Mouse (Mus musculus) cerebellum, adult 9-10 months (tissue): ENCODE results near the gene Endov.

Source experiments
- DNase-seq: peaks from one replicate; pipeline ENCODE4 v3.0.0; 2022

Gene Endov

DNA sequence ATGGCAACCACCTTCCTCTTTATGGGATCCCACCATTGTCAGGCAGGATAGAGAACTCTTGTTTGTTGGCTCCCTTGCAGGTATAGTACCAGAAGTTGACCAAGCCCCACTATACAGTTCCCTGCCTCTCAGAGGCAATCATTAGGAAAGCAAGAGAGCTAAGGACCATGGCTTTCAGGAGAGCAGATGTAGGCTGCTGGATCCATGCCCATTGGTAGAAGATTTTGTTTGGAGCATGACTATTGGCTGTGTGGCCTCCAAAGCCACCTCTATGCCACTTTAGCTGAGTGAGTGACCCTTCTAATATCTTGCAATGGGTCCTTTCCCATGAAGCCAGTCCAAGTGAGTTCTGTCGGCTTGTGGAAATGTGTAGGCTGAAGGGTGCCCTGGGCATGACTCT is 28.2 kb downstream of the Endov start:
- no peak for DNase-seq

DNA sequence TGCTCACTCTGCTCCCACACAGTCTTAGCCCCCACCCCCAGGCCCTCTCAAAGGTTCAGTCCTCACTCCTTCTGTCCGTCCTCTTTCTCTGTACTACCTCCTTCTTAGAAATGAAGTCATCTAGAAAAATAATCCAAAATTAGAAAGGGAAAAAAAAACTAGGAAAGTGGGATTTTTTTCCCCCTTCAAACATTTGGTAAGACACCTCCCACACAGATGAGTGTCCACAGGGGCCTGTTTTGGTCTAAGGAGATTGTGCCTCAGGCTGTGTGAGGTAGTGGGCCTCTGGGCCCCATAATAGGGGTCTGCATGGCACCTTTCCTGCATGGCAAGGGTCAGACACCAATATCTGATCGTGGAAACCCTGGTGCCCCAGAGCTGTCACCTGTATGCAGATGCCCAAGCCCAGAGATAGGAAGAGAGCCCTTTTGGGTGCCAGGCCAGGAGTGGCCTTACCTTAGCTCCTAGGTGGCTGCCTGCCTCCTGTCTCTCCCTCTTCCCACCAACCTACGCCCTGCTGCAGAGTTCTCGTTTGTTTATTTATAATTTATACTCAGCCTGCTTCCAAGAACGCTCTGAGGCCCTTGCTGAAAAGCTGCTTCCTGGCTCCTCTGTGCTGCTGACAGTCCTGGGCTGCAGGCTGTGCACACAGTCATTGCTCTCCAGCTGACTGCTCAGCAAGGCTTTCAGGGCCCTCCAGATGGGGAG is 29.0 kb downstream of the Endov start:
- DNase-seq: no peak

DNA sequence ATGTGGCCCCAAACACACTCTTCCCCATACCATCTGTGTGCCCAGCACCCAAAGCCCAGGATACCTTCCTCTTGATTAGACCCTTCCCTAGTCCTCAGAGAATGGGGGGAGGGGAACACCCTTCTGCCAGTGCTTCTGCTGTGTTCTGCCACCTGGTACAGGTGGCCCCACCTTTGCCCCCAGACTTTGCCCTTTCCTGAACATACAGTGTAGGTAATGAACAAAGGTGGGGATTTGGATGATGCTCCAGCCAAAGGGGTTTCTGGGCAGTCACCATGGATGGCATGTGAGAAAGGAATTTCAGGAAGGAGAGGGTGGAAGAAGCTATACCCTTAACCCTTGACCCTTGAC is 29.5 kb downstream of the Endov start:
- no peak for DNase-seq

DNA sequence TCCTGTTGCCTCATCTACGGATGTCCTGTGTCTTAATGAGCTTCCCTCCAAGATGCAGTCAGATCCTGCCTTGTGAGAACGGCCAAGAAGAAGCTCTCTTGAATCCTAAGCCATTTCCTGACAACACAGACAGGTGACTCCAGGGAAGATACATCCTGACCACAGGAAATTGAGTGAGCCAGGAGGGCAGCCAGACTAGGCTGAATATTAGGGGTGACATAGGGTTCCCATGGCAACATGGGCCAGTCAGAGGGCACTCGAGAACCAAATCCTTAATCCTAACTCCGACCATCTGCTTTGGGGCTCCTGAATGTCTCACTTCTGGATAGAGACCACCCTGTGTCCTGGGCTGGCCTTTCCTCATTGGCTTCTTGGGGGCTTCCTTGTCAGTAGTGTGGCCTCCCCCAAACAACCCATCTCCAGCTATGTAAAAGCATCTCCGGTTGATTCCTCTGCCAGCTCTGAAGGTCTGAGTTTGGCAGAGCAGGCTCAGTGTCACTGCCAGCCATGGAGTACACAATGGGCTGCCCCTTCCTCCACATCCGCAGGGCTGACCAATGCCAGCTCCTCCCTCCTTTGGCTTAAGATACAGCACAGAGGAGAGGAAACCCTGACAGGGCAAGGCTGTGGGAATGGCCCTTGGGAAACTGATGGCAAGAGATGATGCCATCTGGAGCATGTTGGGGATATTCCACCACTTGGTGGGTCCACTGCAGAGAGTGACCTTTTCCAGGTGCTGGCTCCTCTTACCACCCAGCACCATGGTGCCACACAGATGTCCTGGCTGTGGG is 31.0 kb downstream of the Endov start:
- no peak for DNase-seq

DNA sequence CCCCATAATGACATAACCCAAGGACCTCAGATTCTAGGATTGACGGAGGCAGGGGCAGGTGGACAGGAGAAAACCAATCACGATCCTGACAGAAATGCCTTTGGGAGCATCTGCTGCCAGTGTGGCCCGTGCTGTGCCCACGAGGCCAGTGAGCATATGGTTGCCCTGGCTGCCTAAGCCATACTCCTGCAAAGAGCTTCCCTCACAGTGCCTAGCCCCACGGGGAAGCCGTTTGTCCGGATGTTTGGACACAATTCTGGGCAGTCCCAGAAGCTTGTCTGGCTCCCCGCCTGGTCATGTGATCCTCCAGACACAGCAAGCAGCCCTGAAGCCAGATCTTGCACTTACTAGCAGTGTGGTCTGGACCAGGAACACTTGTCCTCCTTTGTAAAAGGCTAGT is 31.6 kb downstream of the Endov start:
- peak; percentile 99 for DNase-seq

DNA sequence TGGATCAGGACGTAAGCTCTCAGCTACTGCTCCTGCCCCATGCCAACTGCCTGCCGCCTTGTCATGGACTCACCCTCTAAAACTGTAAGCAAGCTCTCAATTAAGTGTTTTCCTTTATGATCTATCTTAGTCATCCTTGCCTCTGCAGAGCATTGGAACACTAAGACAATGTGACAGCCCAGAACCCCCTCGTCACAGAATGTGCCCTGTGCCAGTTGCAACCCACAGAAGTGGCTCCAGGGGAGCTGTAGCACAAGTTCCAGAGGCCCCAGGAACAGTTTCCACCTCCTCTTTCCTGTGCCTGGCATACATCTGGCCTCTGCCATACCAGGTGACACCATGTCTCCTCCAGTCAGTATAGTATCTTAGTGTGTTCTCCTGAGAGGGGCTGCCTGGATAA is 32.2 kb downstream of the Endov start:
- no peak for DNase-seq

DNA sequence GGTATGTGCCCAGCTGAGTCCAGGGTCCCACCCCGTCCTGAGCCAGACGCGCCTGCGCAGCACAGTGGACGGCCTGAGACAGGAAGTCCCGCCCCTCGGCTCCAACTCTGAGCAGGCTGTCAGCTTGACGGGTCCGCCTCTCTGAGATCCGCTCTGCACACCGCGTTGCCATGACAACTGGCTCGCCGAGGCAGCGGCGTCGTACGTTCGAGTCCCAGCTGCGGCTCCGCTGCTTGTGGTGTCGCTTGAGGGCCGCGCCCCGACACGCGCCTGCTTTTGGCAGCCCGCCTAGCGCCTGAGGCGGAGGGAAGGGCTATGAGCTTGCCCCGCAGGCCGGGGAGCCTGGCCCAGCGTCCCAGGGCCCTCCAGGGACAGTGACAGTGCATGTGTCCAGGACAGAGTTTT is 33.4 kb downstream of the Endov start:
- DNase-seq: peak; percentile 70

DNA sequence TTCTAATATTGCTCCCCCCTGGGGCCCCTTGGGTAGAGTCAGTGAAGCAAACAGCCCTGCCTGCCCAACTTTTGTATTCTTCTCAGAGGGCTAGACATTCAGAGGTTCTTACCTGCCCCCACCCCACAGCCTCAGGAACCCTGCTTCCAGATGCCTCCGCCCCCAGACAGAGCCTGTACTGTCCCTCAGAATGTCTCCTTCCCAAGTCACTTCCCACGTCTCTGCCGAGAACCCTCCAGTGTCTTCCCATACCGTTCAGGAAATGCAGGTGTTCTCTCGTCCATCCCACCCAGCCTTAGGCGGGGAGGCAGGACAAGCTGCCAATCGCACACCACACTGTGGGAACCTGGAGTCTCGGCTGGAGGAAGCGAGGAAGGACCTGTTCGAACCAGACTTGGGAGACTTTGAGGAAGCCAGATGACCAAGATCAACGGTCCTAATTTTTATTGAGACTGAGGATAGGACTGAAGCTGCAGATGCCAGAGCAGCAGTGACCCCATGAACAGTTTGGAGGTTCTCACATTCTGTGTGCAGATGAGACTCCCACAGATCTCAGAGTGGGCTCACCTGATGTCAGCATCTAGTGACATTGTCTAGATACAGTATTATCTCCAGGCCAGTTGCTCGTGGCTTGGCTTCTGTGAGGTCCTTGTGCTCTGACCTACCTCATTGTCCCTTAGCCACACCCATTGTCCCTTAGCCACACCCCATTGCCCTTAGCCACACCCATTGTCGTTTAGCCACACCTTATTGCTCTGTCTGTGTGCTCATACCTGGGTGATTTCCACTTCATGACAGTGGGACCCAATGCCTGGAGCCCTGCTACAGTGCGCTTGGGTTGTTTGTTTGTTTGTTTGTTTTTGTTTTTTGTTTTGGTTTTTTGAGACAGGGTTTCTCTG is 35.2 kb downstream of the Endov start:
- DNase-seq: peak; percentile 55

DNA sequence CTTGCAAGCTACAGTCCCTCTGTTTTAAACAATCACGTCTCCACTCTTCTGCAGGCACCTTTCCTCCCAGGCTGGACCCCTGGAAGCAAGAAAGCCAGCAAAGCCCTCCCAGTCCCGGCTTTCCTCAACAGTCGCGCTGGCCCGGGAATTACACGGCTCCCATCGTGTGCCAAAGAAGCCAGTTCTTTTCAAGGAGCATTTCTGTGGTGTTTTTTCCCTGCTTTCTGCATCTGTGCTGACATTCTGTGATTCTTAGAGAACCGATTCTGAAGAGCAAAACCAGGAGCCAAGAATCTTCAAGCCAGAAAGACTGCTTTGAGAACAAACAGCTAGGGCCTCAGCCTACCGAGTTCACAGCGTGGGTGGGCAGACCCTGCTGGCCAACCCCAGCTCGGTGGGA is 37.8 kb downstream of the Endov start:
- DNase-seq: no peak

DNA sequence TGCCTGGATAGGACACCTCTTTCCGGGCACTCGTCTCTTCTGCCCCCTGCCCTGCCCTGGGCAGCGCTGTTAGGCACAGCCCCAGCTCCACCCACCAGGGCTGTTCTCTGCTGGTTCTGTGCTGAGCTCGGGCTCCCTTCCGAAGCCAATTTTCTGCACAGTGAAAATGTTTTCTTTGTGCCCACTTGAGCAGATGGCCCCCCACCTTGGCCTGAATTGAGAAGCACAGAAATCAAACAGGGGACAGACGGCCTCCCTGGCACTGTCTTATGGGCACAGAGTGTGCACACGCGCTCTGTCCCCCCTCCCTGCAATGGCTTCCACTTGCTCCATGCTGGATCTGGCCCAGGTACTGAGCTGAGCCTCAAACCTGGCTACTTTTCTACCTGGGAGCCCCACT is 41.3 kb downstream of the Endov start:
- DNase-seq: peak; percentile 91

DNA sequence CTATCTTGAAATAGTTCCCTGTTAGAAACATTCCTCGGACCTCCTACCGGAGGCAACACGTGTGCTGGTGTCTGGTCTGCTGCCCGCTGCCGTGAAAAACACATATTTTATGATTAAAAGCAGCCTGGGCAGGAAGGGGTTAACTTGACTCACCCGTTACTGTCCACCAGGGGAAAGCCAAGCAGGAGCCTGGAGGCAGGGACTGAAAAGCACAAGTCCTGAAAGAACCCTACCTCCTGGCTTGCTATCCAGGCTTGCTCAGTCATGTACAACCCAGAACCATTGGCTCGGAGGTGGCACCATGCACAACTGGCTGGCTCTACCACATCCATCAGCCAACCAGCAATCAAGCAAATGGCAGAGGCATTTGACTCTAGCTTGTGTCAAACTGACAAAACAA is 42.6 kb downstream of the Endov start:
- no peak for DNase-seq

DNA sequence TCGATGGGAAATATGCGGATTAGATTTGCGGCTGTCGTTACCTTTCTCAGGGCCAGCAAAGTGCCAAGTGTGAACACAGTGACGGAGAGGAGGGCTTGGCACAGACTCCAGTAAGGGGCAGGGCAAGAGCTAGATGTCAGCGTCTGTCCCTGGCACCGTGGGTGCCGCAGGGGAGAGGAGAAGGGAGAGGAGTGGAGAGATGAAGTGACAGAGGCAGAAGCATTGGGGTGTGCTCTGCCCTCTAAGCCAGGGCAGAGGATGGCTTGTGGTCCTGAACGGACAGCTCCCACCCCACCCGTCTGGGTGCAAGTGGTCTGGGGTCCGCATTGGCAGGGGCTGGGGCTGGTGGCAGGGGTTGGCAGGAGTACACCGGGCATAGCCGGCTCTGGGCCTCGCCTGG is 48.8 kb downstream of the Endov start:
- peak; percentile 77 for DNase-seq

DNA sequence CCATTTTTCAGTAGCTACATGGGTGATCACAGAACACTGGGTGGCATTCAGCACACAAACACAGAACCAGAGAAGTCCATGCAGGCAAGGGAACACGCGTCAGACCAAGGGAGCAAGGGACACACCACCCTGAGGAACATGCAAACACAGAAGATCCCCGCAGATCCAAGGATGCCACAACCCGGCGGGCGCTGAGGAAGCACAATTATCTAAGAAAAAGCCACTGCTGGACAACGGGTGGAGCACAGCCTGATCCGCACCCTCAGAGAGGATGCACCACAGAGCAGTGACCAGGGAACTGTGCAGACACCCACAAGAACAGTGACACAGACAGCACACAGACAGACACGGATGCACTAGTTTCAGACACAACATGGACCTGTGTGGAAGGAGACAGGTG is 49.4 kb downstream of the Endov start:
- no peak for DNase-seq

DNA sequence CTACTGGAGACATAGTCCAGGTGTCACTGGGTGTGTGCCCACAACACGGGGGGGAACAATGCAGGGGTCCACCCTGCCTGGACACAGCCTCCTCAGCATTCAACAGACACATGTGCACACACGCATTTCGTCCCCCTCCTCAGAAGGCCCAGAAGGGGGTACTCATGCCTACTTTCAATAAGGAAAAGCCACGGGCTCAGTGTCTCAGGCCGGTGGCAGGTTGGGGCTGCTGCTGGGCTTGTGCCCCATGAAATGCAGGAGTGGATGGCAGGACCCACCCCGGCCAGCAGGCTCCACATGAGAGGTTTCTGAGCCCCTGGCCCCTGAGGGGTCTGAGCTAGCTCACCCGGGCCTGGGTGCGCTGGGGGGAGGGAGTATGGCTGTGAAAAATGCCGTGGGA is 49.9 kb downstream of the Endov start:
- DNase-seq: no peak

DNA sequence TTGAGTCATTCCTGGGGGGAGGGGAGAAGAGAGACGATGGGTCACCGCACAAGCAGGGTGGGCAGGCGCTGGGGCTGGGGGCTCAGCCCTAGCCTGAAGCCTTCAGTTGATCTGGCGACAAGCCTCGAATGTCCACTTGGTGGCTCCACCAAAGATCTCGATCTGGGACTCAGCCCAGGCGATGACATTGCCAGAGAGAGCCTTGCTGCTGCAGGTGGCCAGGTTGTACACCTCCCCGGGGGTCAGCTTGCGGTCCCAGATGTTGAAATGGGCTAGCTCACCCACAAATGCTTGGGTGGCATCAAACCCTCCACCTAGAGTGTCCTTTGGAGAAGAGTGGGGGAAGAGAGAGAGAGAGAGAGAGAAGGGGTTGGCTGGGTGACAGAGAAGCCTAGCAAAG is 51.2 kb downstream of the Endov start:
- peak; percentile 77 for DNase-seq

DNA sequence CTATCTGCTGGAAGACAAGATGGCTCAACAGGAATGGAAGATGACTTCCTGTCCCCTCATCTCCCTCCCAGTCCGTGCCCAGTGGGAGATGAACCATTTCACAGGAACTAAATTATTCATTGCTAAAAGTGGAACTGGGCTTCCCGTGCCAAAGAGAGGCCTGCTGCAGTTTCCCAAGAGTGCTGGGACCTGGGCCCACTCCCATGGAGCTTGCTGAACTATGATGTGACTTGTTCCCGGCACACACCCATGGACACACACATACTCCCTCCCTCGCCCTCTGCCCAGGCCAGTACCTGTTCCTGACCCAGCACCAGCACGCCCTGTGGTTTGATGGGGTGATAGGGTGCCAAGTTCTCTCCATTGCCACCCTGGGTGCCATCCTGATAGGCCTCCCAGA is 51.7 kb downstream of the Endov start:
- DNase-seq: peak; percentile 84

DNA sequence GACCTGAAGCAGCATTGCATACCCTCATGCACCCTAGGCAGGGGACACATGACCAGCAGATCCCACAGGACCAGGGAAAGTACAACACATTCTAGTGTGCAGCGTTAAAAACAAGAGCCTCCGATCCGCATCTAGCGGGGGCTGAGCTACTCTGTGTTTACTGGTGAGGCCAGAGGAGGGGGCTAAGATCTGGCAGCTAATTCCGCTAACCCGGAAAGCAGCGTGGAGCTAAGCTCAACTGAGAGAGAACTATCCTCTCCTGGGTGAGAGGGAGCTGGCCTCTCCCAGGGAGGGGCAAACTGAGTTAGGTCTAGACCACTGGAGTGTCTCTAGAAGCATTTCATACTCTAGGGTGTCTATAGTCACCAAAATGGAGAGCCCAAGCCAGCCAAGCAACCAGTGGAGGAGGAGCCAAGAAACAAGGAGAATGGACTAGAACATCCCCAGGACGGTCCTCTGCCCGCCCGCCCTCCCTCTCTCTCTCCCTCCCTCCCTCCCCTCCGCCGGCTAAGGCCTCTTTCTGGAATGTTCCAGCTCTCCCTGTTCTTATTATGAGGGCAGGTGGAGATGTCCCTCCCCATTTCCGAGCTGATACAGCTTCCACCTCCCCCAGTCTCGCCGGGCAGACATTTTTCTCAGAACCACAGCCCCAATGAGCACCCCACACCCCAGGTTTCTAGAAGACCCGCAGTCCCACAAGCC is 52.8 kb downstream of the Endov start:
- DNase-seq: peak; percentile 65

DNA sequence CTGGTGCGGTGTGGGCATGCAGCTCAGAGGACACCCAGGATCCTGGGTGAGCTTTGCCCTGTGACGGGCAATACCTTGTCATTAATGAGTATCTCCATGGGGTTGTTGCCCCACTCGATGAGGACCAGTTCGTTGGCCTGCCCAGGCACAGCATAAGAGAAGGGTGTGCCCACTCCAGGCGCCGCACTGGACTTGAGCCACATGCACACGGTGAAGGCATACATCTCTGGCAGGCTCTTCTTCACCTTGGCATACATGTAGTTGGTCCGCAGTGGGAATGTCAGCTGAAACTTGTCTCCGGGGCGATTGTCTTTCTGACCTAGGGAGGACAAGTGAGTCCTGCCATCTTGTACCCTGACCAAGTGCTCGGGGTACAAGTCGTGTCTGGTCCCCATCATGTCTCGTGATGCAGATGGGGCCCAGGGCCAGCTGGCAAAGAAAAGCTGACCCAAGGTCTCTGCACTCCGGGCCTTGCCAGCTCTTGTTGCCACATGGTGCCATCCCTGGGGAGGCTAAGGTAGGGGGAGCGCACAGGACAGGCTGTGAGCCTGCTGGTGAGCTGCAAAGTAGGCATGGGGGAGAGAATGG is 53.5 kb downstream of the Endov start:
- peak; percentile 83 for DNase-seq

DNA sequence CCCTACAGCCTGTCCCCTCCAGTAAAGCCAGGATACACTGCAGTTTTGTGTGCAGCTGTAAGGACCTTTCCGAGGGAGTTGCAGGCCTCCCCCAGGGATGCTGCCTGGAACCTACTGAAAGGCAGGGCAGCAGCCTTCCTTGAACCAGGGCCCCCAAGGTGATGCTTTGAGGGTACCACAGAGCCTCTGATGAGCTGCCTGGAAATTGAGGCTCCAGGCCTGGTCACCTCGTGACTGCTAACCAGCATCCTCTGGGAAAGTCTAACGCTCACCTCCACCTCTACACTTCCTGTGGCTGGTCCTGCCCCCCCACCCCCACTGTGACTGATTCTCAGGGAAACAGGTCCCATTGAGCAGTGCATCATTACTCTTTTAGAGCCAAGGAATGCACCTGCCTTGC is 54.1 kb downstream of the Endov start:
- DNase-seq: no peak

DNA sequence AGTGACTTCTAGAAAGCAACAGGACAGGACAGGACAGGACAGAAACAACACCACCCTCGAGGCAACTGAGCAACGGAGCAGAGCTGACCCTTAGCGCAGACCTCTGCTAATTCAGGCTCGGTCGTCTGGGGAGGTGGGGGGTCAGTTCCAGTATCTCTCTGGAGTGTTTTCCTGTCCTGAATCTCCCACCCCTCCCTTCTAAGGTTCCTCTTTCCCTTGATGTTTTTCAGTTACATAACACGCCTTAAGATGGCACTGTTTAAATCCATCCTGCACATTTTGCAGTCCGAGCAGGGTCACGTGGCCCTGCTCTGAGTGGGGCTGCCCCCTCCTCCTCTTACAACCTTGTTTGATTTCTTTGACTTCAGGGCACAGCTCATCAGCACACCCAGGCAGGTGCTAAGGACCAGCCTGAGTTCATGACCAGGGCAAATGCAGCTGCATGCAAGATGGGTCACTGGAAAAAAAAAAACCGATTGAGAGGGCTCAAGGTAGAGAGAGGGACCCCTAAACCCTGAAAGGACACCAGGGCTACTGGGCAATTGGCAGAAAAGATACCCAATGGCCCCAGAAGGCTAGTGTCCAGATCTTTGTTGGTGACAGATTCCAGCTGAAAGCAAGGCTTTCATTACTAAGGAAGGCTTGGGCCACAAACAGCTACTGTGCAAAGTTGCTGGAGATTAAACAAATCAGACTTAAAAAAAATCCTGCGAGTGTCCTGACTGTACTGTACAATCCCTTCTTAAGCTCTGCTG is 54.8 kb downstream of the Endov start:
- DNase-seq: peak; percentile 85

DNA sequence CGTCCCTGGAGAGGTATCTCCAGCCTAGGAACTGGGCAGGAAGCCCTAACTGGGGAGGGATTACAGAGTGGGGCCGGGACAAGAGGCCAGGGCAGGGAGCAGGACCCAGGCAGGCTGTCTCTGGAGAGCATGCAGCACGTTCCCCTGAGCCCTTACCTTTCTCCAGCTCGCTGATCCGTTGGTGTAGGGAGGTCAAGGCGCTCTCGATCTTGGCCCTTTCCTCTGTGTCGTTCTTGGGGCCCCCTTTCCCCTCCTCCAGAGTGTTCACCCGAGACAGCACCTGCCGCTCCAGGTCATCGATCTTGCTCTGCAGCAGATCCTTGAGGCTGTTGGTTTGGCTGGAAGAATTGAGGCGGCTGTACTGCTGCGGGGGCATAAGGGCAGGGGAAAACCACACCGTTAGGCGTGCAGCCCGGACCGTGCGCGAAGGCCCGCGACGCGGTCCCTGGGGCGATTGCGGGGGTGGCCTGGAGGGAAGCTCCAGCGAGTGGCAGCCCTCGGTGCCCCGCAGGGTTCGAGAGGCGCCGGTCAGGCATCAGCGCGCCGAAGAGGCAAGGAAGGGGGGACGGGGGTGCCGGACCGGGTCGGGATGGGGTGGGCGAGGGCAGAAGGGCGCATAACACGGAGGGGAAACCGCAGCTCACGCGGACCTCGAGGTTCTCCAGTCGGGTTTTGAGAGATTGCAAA is 55.5 kb downstream of the Endov start:
- DNase-seq: peak; percentile 73
